Mouse (Mus musculus): ENCODE measurements around the gene Krt7.

Gene Krt7

GRCm38 (mm10) chr15:101447444-101447843 is 36.6 kb downstream of the Krt7 start, which contains the start of gene Krt88:
Krt88 (plus strand) TSS chr15:101447744.
- no peak for DNase-seq

GRCm38 (mm10) chr15:101453093-101453736 is 42.4 kb downstream of the Krt7 start:
- peak; percentile 97 for DNase-seq

- no peak for DNase-seq
Observed at GRCm38 (mm10) chr15:101454774-101455173, 43.9 kb downstream of the Krt7 start.

- no peak for DNase-seq
Observed at GRCm38 (mm10) chr15:101455292-101455691, 44.4 kb downstream of the Krt7 start.

GRCm38 (mm10) chr15:101455891-101456290 is 45.0 kb downstream of the Krt7 start:
- DNase-seq: no peak

GRCm38 (mm10) chr15:101458361-101458930 is 47.6 kb downstream of the Krt7 start:
- no peak for DNase-seq

- DNase-seq: no peak
Observed at GRCm38 (mm10) chr15:101459283-101459682, 48.4 kb downstream of the Krt7 start.

GRCm38 (mm10) chr15:101463651-101464050 is 52.8 kb downstream of the Krt7 start, which contains the start of gene Krt81:
Krt81 (minus strand) TSS chr15:101463751.
- DNase-seq: no peak

GRCm38 (mm10) chr15:101469093-101469492 is 58.2 kb downstream of the Krt7 start:
- DNase-seq: no peak

GRCm38 (mm10) chr15:101472952-101473528 is 62.2 kb downstream of the Krt7 start, which contains the start of gene Krt86:
Krt86 (plus strand) TSS chr15:101473478.
- no peak for DNase-seq

GRCm38 (mm10) chr15:101479007-101479665 is 68.3 kb downstream of the Krt7 start:
- DNase-seq: peak; percentile 88

- DNase-seq: peak; percentile 89
Observed at GRCm38 (mm10) chr15:101479666-101480060, 68.8 kb downstream of the Krt7 start.
